Mouse (Mus musculus) lung, embryonic 14.5 days (tissue): ENCODE data around the gene Tead4. TPM values are rescaled to one million over a fixed set of nuclear protein-coding genes. Genes with fewer than 3 reads are reported as not detected.

ENCODE experiments used
- ATAC-seq: fragments of 200-750 bp; cut with Nextera tagmentation; 2 replicates; pipeline ENCODE4 v1.8.0; 2017; ENCODE audit warnings: mild to moderate bottlenecking, moderate TSS enrichment, moderate library complexity; ENCODE audit not compliant: insufficient read depth
- DNase-seq: peaks from one replicate; pipeline ENCODE4 v3.0.0-alpha.2; 2015
- H3K27ac ChIP-seq: fragments of 300-500 bp; sonication (generic); 2 replicates; pipeline ENCODE4 v1.5.1; 2014; ENCODE audit warnings: low read depth, mild to moderate bottlenecking, moderate library complexity
- H3K27me3 ChIP-seq: fragments of 300-500 bp; sonication (generic); 2 replicates; pipeline ENCODE4 v1.6.1; 2014; ENCODE audit warnings: low read length, control low read depth; ENCODE audit not compliant: insufficient read depth
- H3K36me3 ChIP-seq: fragments of 300-500 bp; sonication (generic); 2 replicates; pipeline ENCODE4 v1.6.1; 2014; ENCODE audit warnings: control low read depth; ENCODE audit not compliant: insufficient read depth
- H3K4me1 ChIP-seq: fragments of 300-500 bp; sonication (generic); 2 replicates; pipeline ENCODE4 v1.6.1; 2014; ENCODE audit warnings: antibody characterized with exemption, control low read depth; ENCODE audit not compliant: insufficient read depth
- H3K4me2 ChIP-seq: fragments of 300-500 bp; sonication (generic); 2 replicates; pipeline ENCODE4 v1.6.1; 2014; ENCODE audit warnings: mild to moderate bottlenecking
- H3K4me3 ChIP-seq: fragments of 300-500 bp; sonication (generic); 2 replicates; pipeline ENCODE4 v1.5.1; 2014; ENCODE audit warnings: low read depth, low read length
- H3K9ac ChIP-seq: fragments of 300-500 bp; sonication (generic); 2 replicates; pipeline ENCODE4 v1.6.1; 2014
- H3K9me3 ChIP-seq: fragments of 300-500 bp; sonication (generic); 2 replicates; pipeline ENCODE4 v1.6.1; 2016; ENCODE audit warnings: low read depth, low read length, control low read depth
- CTCF ChIP-seq: IDR thresholded peaks from 2 replicates; pipeline ENCODE4 v1.5.1; 2016; ENCODE audit warnings: antibody characterized with exemption, low read depth
- WGBS: fragments of 180-500 bp; shearing (Covaris S2); extraction: QIAGEN DNeasy Blood & Tissue Kit; methylation state at CpG from one replicate; pipeline ENCODE4 v1.1.7; 2014; 5-methylcytosine and 5-hydroxymethylcytosine counted together
- polyA plus RNA-seq: library from polyadenylated mRNA; unstranded; fragments of >200 nt; fragmentation: Nextera tagmentation; extraction: Ambion mirVana; gene quantifications from 2 replicates; pipeline ENCODE4 v1.2.1, GENCODE M21; 2014

Tead4 gene
- polyA plus RNA-seq, 1 experiment from 2014 or later: 4.1 TPM

GRCm38 (mm10) chr6:128261486-128261885 is 39.1 kb downstream of the Tead4 start:
- no peak overlapping the region for H3K4me3 ChIP-seq
- no peak overlapping the region for H3K4me2 ChIP-seq
- no peak overlapping the region for H3K9ac ChIP-seq
- no peaks in the 10 kb centered on the region for H3K9me3 ChIP-seq
- H3K27me3 ChIP-seq: no peaks in the 10 kb centered on the region
- ATAC-seq: no peak
- no peak overlapping the region for H3K27ac ChIP-seq
- no peak for TF ChIP-seq CTCF
- H3K4me1 ChIP-seq: no peaks in the 10 kb centered on the region
- DNase-seq: no peak
- H3K36me3 ChIP-seq: no peaks in the 10 kb centered on the region
- 72% methylated on average over 1 of the region's 1 CpGs for WGBS

DNA sequence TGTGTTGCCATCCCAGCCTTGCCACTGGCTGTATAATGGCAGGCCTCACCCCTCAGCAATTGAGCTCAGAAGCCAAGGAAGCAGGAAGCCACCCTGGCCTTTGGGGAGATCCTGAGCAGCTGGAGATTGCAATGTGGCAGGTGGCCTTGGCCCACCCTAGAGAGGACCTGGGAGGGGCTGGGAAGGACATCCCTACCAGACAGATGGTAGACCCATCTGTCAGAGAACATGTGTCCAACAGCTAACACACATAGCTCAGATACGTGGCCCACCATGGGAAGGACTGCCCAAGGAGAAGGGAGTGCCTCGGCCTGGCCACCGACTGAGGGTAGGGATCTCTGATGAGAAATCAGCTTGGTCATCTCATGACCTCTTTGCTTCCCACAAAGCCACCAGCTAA is 41.4 kb downstream of the Tead4 start:
- DNase-seq (no peak), ATAC-seq (no peak)
- no peak for TF ChIP-seq CTCF
- no peaks in the 10 kb centered on the region for H3K4me1 ChIP-seq
- H3K9ac ChIP-seq: no peak overlapping the region
- H3K4me3 ChIP-seq: no peak overlapping the region
- 80% methylated on average over 3 of the region's 3 CpGs for WGBS
- no peaks in the 10 kb centered on the region for H3K36me3 ChIP-seq
- no peak overlapping the region for H3K4me2 ChIP-seq
- H3K27me3 ChIP-seq: no peaks in the 10 kb centered on the region
- no peaks in the 10 kb centered on the region for H3K9me3 ChIP-seq
- H3K27ac ChIP-seq: no peak overlapping the region

DNA sequence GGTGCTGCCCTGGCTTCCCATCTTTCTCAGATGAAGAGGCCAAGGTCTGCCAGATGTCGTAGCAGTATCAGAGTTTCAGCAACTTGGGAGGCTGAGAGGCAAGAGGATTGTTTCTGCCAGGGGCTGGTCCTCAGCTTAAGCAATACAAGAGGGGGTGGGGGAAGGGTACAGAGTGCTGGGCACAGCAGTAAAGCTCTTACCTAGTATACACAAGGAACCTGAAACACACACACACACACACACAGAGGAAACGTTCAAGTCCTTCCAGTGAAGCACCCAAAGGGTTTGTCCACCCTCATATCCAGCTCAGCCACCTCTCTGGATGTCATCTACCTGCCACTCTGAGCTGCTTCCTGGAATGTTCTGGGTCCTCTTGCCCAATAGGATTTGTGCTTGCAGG is 44.7 kb downstream of the Tead4 start:
- no peak for DNase-seq
- Histone ChIP-seq H3K9me3 (no peaks in the 10 kb centered on the region), H3K4me1 (no peaks in the 10 kb centered on the region), H3K4me3 (no peak overlapping the region), H3K4me2 (no peak overlapping the region), H3K27me3 (no peaks in the 10 kb centered on the region), H3K36me3 (no peaks in the 10 kb centered on the region), H3K27ac (no peak overlapping the region), H3K9ac (no peak overlapping the region)
- no peak for ATAC-seq
- no peak for TF ChIP-seq CTCF
- WGBS: 52% methylated on average over 2 of the region's 2 CpGs

DNA sequence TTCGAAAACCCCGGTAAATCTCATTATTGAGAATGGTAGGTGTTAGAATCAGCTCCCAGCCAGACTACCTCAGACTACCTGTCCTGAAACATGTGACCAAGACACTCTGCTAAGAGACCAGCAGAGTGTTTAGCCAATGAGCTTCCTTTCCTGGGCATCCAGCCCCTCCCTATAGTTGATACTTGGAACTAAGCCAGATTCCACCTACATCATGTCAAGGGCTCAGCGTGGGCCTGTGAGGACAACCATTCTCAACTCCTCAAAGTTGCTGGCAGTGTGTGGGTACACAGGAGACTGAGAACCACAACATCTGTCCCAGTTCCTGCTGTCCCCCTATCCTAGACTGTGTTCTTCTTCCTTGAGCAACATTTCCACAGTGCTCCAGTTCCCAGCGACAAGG is 45.3 kb downstream of the Tead4 start:
- Histone ChIP-seq H3K36me3 (no peaks in the 10 kb centered on the region), H3K9ac (no peak overlapping the region), H3K4me3 (no peak overlapping the region), H3K4me2 (no peak overlapping the region), H3K4me1 (no peaks in the 10 kb centered on the region), H3K27ac (no peak overlapping the region), H3K9me3 (no peaks in the 10 kb centered on the region), H3K27me3 (no peaks in the 10 kb centered on the region)
- no peak for TF ChIP-seq CTCF
- DNase-seq (peak; percentile 61), ATAC-seq (peak; percentile 50; the same call in 1 of the 2 replicates)
- WGBS: 74% methylated on average over 4 of the region's 4 CpGs

DNA sequence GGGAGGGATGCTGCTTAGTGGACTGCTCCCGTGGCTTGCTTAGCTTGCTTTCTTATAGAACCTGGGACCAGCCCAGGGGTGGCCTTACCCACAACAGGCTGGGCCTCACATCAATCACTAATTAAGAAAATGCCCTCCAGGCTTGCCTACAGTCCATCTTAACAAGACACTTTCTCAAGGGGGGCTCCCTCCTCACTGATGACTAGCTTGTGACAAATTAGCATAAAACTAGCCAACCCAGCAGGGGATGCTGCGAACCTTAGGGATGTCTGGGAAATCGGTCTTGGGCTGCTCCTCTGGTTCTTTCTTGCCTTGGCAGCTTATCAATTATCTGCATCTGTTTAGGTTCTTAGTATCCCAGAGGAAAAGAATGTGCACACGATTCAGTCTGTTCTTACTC is 46.1 kb downstream of the Tead4 start:
- Histone ChIP-seq H3K36me3 (no peaks in the 10 kb centered on the region), H3K9ac (no peak overlapping the region), H3K27me3 (no peaks in the 10 kb centered on the region), H3K9me3 (no peaks in the 10 kb centered on the region), H3K27ac (no peak overlapping the region), H3K4me3 (no peak overlapping the region), H3K4me1 (no peaks in the 10 kb centered on the region), H3K4me2 (no peak overlapping the region)
- DNase-seq (no peak), ATAC-seq (no peak)
- WGBS: 51% methylated on average over 4 of the region's 4 CpGs
- TF ChIP-seq CTCF: no peak

GRCm38 (mm10) chr6:128253111-128253510 is 47.5 kb downstream of the Tead4 start:
- DNase-seq (no peak), ATAC-seq (no peak)
- no peak for TF ChIP-seq CTCF
- Histone ChIP-seq H3K9me3 (no peaks in the 10 kb centered on the region), H3K27ac (no peak overlapping the region), H3K27me3 (no peaks in the 10 kb centered on the region), H3K4me3 (no peak overlapping the region), H3K4me2 (no peak overlapping the region), H3K4me1 (no peaks in the 10 kb centered on the region), H3K9ac (no peak overlapping the region), H3K36me3 (no peaks in the 10 kb centered on the region)
- WGBS: 71% methylated on average over 2 of the region's 2 CpGs

DNA sequence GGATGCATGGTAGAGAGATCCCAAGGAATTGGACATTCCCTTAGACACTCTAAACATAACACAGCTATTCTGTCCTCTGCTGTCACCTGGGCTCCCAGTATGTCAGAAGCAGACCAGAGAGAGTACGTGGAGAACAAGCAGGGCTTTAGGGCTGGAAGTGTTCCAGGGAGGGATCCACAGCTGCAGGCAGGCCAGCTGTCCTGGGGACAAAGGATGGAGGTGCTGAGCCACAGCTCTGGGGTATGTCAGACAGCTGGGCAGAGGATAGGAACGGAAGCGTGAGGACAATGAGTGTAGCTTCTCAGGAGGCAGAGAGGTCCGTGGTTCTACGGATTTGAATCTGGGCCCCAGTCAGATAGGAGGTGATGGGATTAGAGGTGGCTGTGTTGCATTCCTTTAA is 50.0 kb downstream of the Tead4 start:
- H3K36me3 ChIP-seq: no peaks in the 10 kb centered on the region
- 83% methylated on average over 5 of the region's 5 CpGs for WGBS
- no peaks in the 10 kb centered on the region for H3K27me3 ChIP-seq
- H3K4me3 ChIP-seq: no peak overlapping the region
- no peak overlapping the region for H3K27ac ChIP-seq
- no peak overlapping the region for H3K4me2 ChIP-seq
- no peaks in the 10 kb centered on the region for H3K4me1 ChIP-seq
- no peak for TF ChIP-seq CTCF
- ATAC-seq (no peak), DNase-seq (no peak)
- no peak overlapping the region for H3K9ac ChIP-seq
- H3K9me3 ChIP-seq: no peaks in the 10 kb centered on the region
